Mouse (Mus musculus): ENCODE results near the gene Xlr3a. TPM values are rescaled to one million over a fixed set of nuclear protein-coding genes. Genes with fewer than 3 reads are reported as not detected.
A peak's percentile ranks its signal among the peaks of the same experiment; 100 is the strongest.

Gene Xlr3a
- total and polyA plus RNA-seq, 3 experiments = 0.23 to 1.3 (median 0.32) TPM

GRCm38 (mm10) chrX:73064415-73064793, 32.5 kb downstream of the Xlr3a start, which contains the start of gene Pnma3:
Pnma3 (plus strand) TSS chrX:73064787.
- no peaks in the 10 kb centered on the region for H3K79me2 ChIP-seq (replicated peaks; ENCODE audit: control insufficient read depth, insufficient read depth, low read length)
- WGBS = 36% methylated on average over 7 of the region's 7 CpGs
- intact Hi-C loops (cut with DNase I) = no loop called here
- H3K4me1 ChIP-seq (ENCODE audit: control insufficient read depth, insufficient read depth, low read length) = no peaks in the 10 kb centered on the region
- no peak within 1 kb of the TSS for H3K4me3 ChIP-seq
- no peak within 1 kb of the TSS for H3K27ac ChIP-seq
- TF ChIP-seq EP300 (IDR thresholded peaks at IDR 0.05; ENCODE audit: insufficient read depth, low read depth, low read length) (no peak), POLR2A (IDR thresholded peaks at IDR 0.05; ENCODE audit: insufficient read depth, low read depth, low read length) (no peak)
- no peaks in the 10 kb centered on the region for H3K27me3 ChIP-seq (ENCODE audit: control insufficient read depth, insufficient read depth, low read length)
- DNase-seq = no peak
- H3K9ac ChIP-seq (ENCODE audit: low read depth, low read length) = no peak within 1 kb of the TSS
- H3K36me3 ChIP-seq (ENCODE audit: control insufficient read depth, insufficient read depth, low read length) = no peaks in the 10 kb centered on the region

- intact Hi-C loops (cut with DNase I) = no loop called here
- no peaks in the 10 kb centered on the region for H3K36me3 ChIP-seq (ENCODE audit: control insufficient read depth, insufficient read depth, low read length)
- H3K4me3 ChIP-seq = no peak overlapping the region
- H3K79me2 ChIP-seq (replicated peaks; ENCODE audit: control insufficient read depth, insufficient read depth, low read length) = no peaks in the 10 kb centered on the region
- no peak for DNase-seq
- no peak for TF ChIP-seq POLR2A (IDR thresholded peaks at IDR 0.05; ENCODE audit: insufficient read depth, low read depth, low read length)
- H3K4me1 ChIP-seq (ENCODE audit: control insufficient read depth, insufficient read depth, low read length) = no peaks in the 10 kb centered on the region
- no peaks in the 10 kb centered on the region for H3K27me3 ChIP-seq (ENCODE audit: control insufficient read depth, insufficient read depth, low read length)
- no peak overlapping the region for H3K27ac ChIP-seq
- WGBS = 42% methylated on average over 24 of the region's 24 CpGs
- H3K9ac ChIP-seq (ENCODE audit: low read depth, low read length) = no peak overlapping the region
Observed at GRCm38 (mm10) chrX:73063512-73064414, 33.1 kb downstream of the Xlr3a start.

GRCm38 (mm10) chrX:73062323-73062722, 34.6 kb downstream of the Xlr3a start:
- DNase-seq = no peak
- 38% methylated on average over 5 of the region's 5 CpGs for WGBS
- TF ChIP-seq CTCF (IDR thresholded peaks at IDR 0.05) = no peak
- no peak for TF ChIP-seq POLR2A (IDR thresholded peaks at IDR 0.05; ENCODE audit: insufficient read depth, low read depth, low read length)
- TF ChIP-seq EP300 (IDR thresholded peaks at IDR 0.05; ENCODE audit: insufficient read depth, low read depth, low read length) = no peak
- Histone ChIP-seq H3K79me2 (replicated peaks; ENCODE audit: control insufficient read depth, insufficient read depth, low read length) (no peaks in the 10 kb centered on the region), H3K27me3 (ENCODE audit: control insufficient read depth, insufficient read depth, low read length) (no peaks in the 10 kb centered on the region), H3K36me3 (ENCODE audit: control insufficient read depth, insufficient read depth, low read length) (no peaks in the 10 kb centered on the region), H3K9ac (ENCODE audit: low read depth, low read length) (no peak overlapping the region), H3K27ac (no peak overlapping the region), H3K4me1 (ENCODE audit: control insufficient read depth, insufficient read depth, low read length) (no peaks in the 10 kb centered on the region), H3K4me3 (no peak overlapping the region)
- intact Hi-C loops (cut with DNase I) = no loop called here

- H3K4me3 ChIP-seq = no peak overlapping the region
- no peak overlapping the region for H3K27ac ChIP-seq
- intact Hi-C loops (cut with DNase I) = no loop called here
- 79% methylated on average over 1 of the region's 1 CpGs for WGBS
- no peak overlapping the region for H3K9ac ChIP-seq (ENCODE audit: low read depth, low read length)
- DNase-seq = no peak
- H3K36me3 ChIP-seq (ENCODE audit: control insufficient read depth, insufficient read depth, low read length) = no peaks in the 10 kb centered on the region
- H3K27me3 ChIP-seq (ENCODE audit: control insufficient read depth, insufficient read depth, low read length) = no peaks in the 10 kb centered on the region
- no peak for TF ChIP-seq POLR2A (IDR thresholded peaks at IDR 0.05; ENCODE audit: insufficient read depth, low read depth, low read length)
- no peak for TF ChIP-seq EP300 (IDR thresholded peaks at IDR 0.05; ENCODE audit: insufficient read depth, low read depth, low read length)
- TF ChIP-seq CTCF (IDR thresholded peaks at IDR 0.05) = no peak
- no peaks in the 10 kb centered on the region for H3K79me2 ChIP-seq (replicated peaks; ENCODE audit: control insufficient read depth, insufficient read depth, low read length)
- no peaks in the 10 kb centered on the region for H3K4me1 ChIP-seq (ENCODE audit: control insufficient read depth, insufficient read depth, low read length)
Observed at GRCm38 (mm10) chrX:73061528-73061927, 35.4 kb downstream of the Xlr3a start.

GRCm38 (mm10) chrX:73053860-73054563, 42.9 kb downstream of the Xlr3a start:
- TF ChIP-seq POLR2A (IDR thresholded peaks at IDR 0.05; ENCODE audit: insufficient read depth, low read depth, low read length) (no peak), CTCF (IDR thresholded peaks at IDR 0.05) (peak; percentile 96), EP300 (IDR thresholded peaks at IDR 0.05; ENCODE audit: insufficient read depth, low read depth, low read length) (peak; percentile 99)
- H3K9ac ChIP-seq (ENCODE audit: low read depth, low read length) = no peak overlapping the region
- no peaks in the 10 kb centered on the region for H3K79me2 ChIP-seq (replicated peaks; ENCODE audit: control insufficient read depth, insufficient read depth, low read length)
- H3K27ac ChIP-seq = no peak overlapping the region
- peak; percentile 89 to 93 for DNase-seq
- 14% methylated on average over 14 of the region's 14 CpGs for WGBS
- intact Hi-C loops (cut with DNase I) = loop anchor here (2.0 to 10.0 kb wide), 3 partner anchors 603 to 1361 kb away; no protein-coding TSS in a partner anchor
- no peaks in the 10 kb centered on the region for H3K4me1 ChIP-seq (ENCODE audit: control insufficient read depth, insufficient read depth, low read length)
- no peaks in the 10 kb centered on the region for H3K36me3 ChIP-seq (ENCODE audit: control insufficient read depth, insufficient read depth, low read length)
- H3K4me3 ChIP-seq = peak overlapping the region; percentile 5; the same call in 1 of the 2 replicates
- no peaks in the 10 kb centered on the region for H3K27me3 ChIP-seq (ENCODE audit: control insufficient read depth, insufficient read depth, low read length)

GRCm38 (mm10) chrX:73039666-73040065, 57.2 kb downstream of the Xlr3a start:
- intact Hi-C loops (cut with DNase I) = no loop called here
- 73% methylated on average over 12 of the region's 12 CpGs for WGBS
- Histone ChIP-seq H3K27me3 (ENCODE audit: control insufficient read depth, insufficient read depth, low read length) (no peaks in the 10 kb centered on the region), H3K27ac (no peak overlapping the region), H3K4me3 (no peak overlapping the region), H3K9ac (ENCODE audit: low read depth, low read length) (no peak overlapping the region), H3K36me3 (ENCODE audit: control insufficient read depth, insufficient read depth, low read length) (no peaks in the 10 kb centered on the region), H3K79me2 (replicated peaks; ENCODE audit: control insufficient read depth, insufficient read depth, low read length) (no peaks in the 10 kb centered on the region), H3K4me1 (ENCODE audit: control insufficient read depth, insufficient read depth, low read length) (no peaks in the 10 kb centered on the region)
- no peak for TF ChIP-seq POLR2A (IDR thresholded peaks at IDR 0.05; ENCODE audit: insufficient read depth, low read depth, low read length)
- TF ChIP-seq CTCF (IDR thresholded peaks at IDR 0.05) = no peak
- TF ChIP-seq EP300 (IDR thresholded peaks at IDR 0.05; ENCODE audit: insufficient read depth, low read depth, low read length) = no peak
- no peak for DNase-seq

All from heart, adult 2 months (tissue).